ENCODE assay signal across 21 mouse cellular contexts in the genomic region with DNA sequence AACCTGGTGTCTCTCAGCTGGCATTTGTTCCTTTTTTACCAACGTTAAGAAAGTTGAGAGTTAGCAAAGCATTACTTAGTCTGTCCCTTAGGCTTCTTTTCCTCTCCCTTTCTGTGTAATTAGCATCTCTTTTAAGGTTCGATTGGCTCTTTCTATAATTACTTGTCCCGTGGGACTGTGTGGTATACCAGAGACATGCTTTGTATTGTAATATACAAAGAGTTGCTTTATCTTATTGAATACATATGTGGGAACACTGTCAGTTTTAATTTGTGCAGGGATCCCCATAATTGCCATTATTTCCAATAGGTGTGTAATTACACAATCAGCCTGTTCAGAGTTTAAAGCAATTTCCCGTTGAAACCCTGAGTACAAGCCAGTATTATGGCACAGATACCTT. TPM values are rescaled to one million over a fixed set of nuclear protein-coding genes. Genes with fewer than 3 reads are reported as not detected.
"Had no signal": no experiment of that assay in that cellular context is flagged by ENCODE, and none has a peak within 500 bp of the region (broad histone marks: within the 10 kb centered on the region; RNA-seq: fewer than 3 reads in every experiment).

No protein-coding gene starts in this region.

- H3K36me3 ChIP-seq: limb, embryonic 15.5 days; liver, embryonic 12.5 days; liver, embryonic 15.5 days; lung, embryonic 15.5 days; midbrain, embryonic 10.5 days; neural tube, embryonic 12.5 days had no signal

- H3K9me3 ChIP-seq: limb, embryonic 12.5 days; limb, embryonic 15.5 days; liver, embryonic 12.5 days; liver, embryonic 15.5 days; lung, embryonic 15.5 days; megakaryocyte, embryonic 14.5 days; midbrain, embryonic 10.5 days; neural tube, embryonic 12.5 days had no signal

- ATAC-seq: liver, embryonic 12.5 days; midbrain, embryonic 16.5 days had no signal

- H3K27me3 ChIP-seq: limb, embryonic 12.5 days; limb, embryonic 15.5 days; liver, embryonic 12.5 days; liver, embryonic 15.5 days; lung, embryonic 15.5 days; megakaryocyte, embryonic 14.5 days; neural tube, embryonic 12.5 days had no signal

- H3K9ac ChIP-seq: limb, embryonic 12.5 days; limb, embryonic 15.5 days; liver, embryonic 12.5 days; liver, embryonic 15.5 days; lung, embryonic 15.5 days; neural tube, embryonic 12.5 days had no signal

- H3K27ac ChIP-seq: limb, embryonic 12.5 days; limb, embryonic 15.5 days; liver, embryonic 12.5 days; liver, embryonic 15.5 days; lung, embryonic 15.5 days; neural tube, embryonic 12.5 days had no signal

- H3K4me3 ChIP-seq: limb, embryonic 12.5 days; limb, embryonic 15.5 days; liver, embryonic 12.5 days; liver, embryonic 15.5 days; lung, embryonic 15.5 days; megakaryocyte, embryonic 14.5 days; midbrain, embryonic 10.5 days; neural tube, embryonic 12.5 days had no signal

- H3K4me2 ChIP-seq: limb, embryonic 12.5 days; limb, embryonic 15.5 days; liver, embryonic 12.5 days; liver, embryonic 15.5 days; lung, embryonic 15.5 days; neural tube, embryonic 12.5 days had no signal

- DNase-seq: kidney, adult 18-20 months; kidney, adult 9 months; kidney, postnatal 14 days; kidney, postnatal 4 days; left cerebral cortex, postnatal 4 days; lung, adult 18-20 months; lung, postnatal 10 days; lung, postnatal 36 days; right cerebral cortex, postnatal 25 days; thymus, adult 18-20 months; thymus, postnatal 36 days had no signal

RNA-seq across cellular contexts. Expression of a gene that starts 56.8 kb away (rescaled TPM):
- total RNA-seq: neutrophil, adult 5-6 weeks had no signal
- polyA plus RNA-seq: liver, embryonic 12.5 days; liver, embryonic 15.5 days had no signal
